9 mouse cellular contexts compared by ENCODE assay signal in the genomic region with DNA sequence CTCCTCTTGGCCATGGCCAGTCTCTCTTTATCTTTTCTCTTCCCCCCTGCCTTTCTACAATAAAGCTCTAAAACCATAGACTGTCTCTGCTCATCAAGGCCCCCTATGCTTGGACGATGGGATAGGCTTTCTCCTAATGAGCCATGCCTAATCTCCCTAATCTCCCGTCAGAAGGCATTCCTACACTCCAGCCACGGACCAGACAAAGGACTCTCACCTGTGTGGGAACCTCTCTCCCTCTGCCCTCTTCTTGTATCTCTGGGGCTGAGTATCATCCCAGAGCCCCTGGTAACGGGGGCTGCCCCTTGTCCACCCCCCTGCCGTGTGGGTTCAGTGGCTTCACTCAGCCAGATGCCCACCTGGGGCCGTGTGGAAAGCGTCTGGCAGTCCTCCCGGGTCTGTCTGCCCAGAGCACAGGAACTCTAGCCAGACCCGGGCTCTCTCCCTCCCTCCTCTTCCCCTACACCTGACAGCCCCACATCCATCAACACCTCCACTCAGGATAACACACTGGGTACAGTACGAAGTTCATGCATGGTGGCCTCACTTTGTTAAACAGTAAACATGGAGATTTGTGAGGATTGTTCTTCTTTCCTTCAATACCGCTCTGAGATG. TPM values are rescaled to one million over a fixed set of nuclear protein-coding genes. Genes with fewer than 3 reads are reported as not detected.
DNase-seq lines count a peak whose midpoint lies in the region; ATAC-seq lines count a peak whose summit lies in the region.
"Had no signal": no experiment of that assay in that cellular context is flagged by ENCODE, and none has a peak within 500 bp of the region (broad histone marks: within the 10 kb centered on the region; RNA-seq: fewer than 3 reads in every experiment).

No protein-coding gene starts in this region.

- no peak for DNase-seq in intestine, embryonic 14.5 days (ENCODE audit: low spot score)
- no peak for DNase-seq in adrenal gland, postnatal 10 days
- DNase-seq in adrenal gland, postnatal 36 days = no peak
- no peak for DNase-seq in spleen, adult 12 weeks (ENCODE audit: low spot score)

- ATAC-seq in intestine, embryonic 14.5 days (replicated peaks; ENCODE audit: low FRiP score, low TSS enrichment, low read depth) = peak; percentile 60
- ATAC-seq in intestine, embryonic 16.5 days = no peak
- ATAC-seq in heart, embryonic 16.5 days (replicated peaks; ENCODE audit: extremely low read depth, insufficient read depth, low FRiP score) = peak; percentile 65
- ATAC-seq in kidney, embryonic 15.5 days (replicated peaks; ENCODE audit: low FRiP score) = peak; percentile 86
- peak; percentile 54 for ATAC-seq in neural tube, embryonic 12.5 days (ENCODE audit: low FRiP score, low read depth)

- WGBS in intestine, embryonic 14.5 days = 11% methylated on average over 11 of the region's 11 CpGs
- 11% methylated on average over 11 of the region's 11 CpGs for WGBS in intestine, embryonic 16.5 days
- WGBS in heart, embryonic 16.5 days = 12% methylated on average over 11 of the region's 11 CpGs
- WGBS in kidney, embryonic 15.5 days = 17% methylated on average over 11 of the region's 11 CpGs
- WGBS in neural tube, embryonic 12.5 days = 24% methylated on average over 11 of the region's 11 CpGs

- H3K27me3 ChIP-seq in intestine, embryonic 14.5 days (replicated peaks; ENCODE audit: control insufficient read depth, insufficient read depth, low read length) = no peaks in the 10 kb centered on the region
- no peaks in the 10 kb centered on the region for H3K27me3 ChIP-seq in intestine, embryonic 16.5 days (replicated peaks; ENCODE audit: control insufficient read depth, insufficient read depth, low read length)
- no peaks in the 10 kb centered on the region for H3K27me3 ChIP-seq in heart, embryonic 16.5 days (ENCODE audit: control insufficient read depth, insufficient read depth, low read length)
- no peaks in the 10 kb centered on the region for H3K27me3 ChIP-seq in kidney, embryonic 15.5 days
- no peaks in the 10 kb centered on the region for H3K27me3 ChIP-seq in neural tube, embryonic 12.5 days (replicated peaks)

- H3K4me2 ChIP-seq in intestine, embryonic 14.5 days (ENCODE audit: low read length) = no peak overlapping the region
- no peak overlapping the region for H3K4me2 ChIP-seq in intestine, embryonic 16.5 days (ENCODE audit: low read depth, low read length)
- H3K4me2 ChIP-seq in heart, embryonic 16.5 days (ENCODE audit: low read depth, low read length) = peak overlapping the region; percentile 51
- H3K4me2 ChIP-seq in kidney, embryonic 15.5 days = peak overlapping the region; percentile 33; the same call in 1 of the 2 replicates
- H3K4me2 ChIP-seq in neural tube, embryonic 12.5 days (replicated peaks) = no peak overlapping the region

- H3K36me3 ChIP-seq in intestine, embryonic 14.5 days (ENCODE audit: control insufficient read depth, insufficient read depth, low read length) = no peaks in the 10 kb centered on the region
- no peaks in the 10 kb centered on the region for H3K36me3 ChIP-seq in intestine, embryonic 16.5 days (ENCODE audit: control insufficient read depth, insufficient read depth, low read length)
- peaks cover 2% of the 10 kb centered on the region; the same call in 1 of the 2 replicates for H3K36me3 ChIP-seq in heart, embryonic 16.5 days (ENCODE audit: control insufficient read depth, insufficient read depth)
- no peaks in the 10 kb centered on the region for H3K36me3 ChIP-seq in kidney, embryonic 15.5 days
- no peaks in the 10 kb centered on the region for H3K36me3 ChIP-seq in neural tube, embryonic 12.5 days

- H3K4me3 ChIP-seq in intestine, embryonic 14.5 days (ENCODE audit: low read depth, low read length) = no peak overlapping the region
- H3K4me3 ChIP-seq in intestine, embryonic 16.5 days (ENCODE audit: low read length) = no peak overlapping the region
- 0 out of 2 replicates have a peak overlapping the region, but pooled peaks have one; percentile 22 for H3K4me3 ChIP-seq in heart, embryonic 16.5 days (ENCODE audit: low read length)
- H3K4me3 ChIP-seq in kidney, embryonic 15.5 days (replicated peaks) = no peak overlapping the region
- no peak overlapping the region for H3K4me3 ChIP-seq in neural tube, embryonic 12.5 days
- H3K4me3 ChIP-seq: left cerebral cortex, adult 2 months had no signal

- H3K4me1 ChIP-seq in intestine, embryonic 14.5 days (replicated peaks; ENCODE audit: control insufficient read depth, insufficient read depth, low read length) = no peaks in the 10 kb centered on the region
- H3K4me1 ChIP-seq in intestine, embryonic 16.5 days (ENCODE audit: control insufficient read depth, insufficient read depth, low read length) = no peaks in the 10 kb centered on the region
- H3K4me1 ChIP-seq in heart, embryonic 16.5 days (ENCODE audit: control insufficient read depth, insufficient read depth, low read length) = peaks cover 4% of the 10 kb centered on the region; the same call in 1 of the 2 replicates
- no peaks in the 10 kb centered on the region for H3K4me1 ChIP-seq in kidney, embryonic 15.5 days
- no peaks in the 10 kb centered on the region for H3K4me1 ChIP-seq in neural tube, embryonic 12.5 days

- no peak overlapping the region for H3K9ac ChIP-seq in intestine, embryonic 14.5 days (ENCODE audit: low read length)
- no peak overlapping the region for H3K9ac ChIP-seq in intestine, embryonic 16.5 days (ENCODE audit: low read depth, low read length)
- no peak overlapping the region; the same call in 1 of the 2 replicates for H3K9ac ChIP-seq in heart, embryonic 16.5 days (ENCODE audit: low read length)
- no peak overlapping the region for H3K9ac ChIP-seq in kidney, embryonic 15.5 days
- no peak overlapping the region for H3K9ac ChIP-seq in neural tube, embryonic 12.5 days

- H3K27ac ChIP-seq in intestine, embryonic 14.5 days (ENCODE audit: low read depth) = no peak overlapping the region
- H3K27ac ChIP-seq in intestine, embryonic 16.5 days (ENCODE audit: low read length) = no peak overlapping the region
- H3K27ac ChIP-seq in heart, embryonic 16.5 days (ENCODE audit: low read length) = no peak overlapping the region
- no peak overlapping the region for H3K27ac ChIP-seq in kidney, embryonic 15.5 days
- no peak overlapping the region for H3K27ac ChIP-seq in neural tube, embryonic 12.5 days
- H3K27ac ChIP-seq: left cerebral cortex, adult 2 months had no signal

- no peaks in the 10 kb centered on the region for H3K9me3 ChIP-seq in intestine, embryonic 14.5 days (ENCODE audit: control insufficient read depth, low read length)
- H3K9me3 ChIP-seq in intestine, embryonic 16.5 days (ENCODE audit: control insufficient read depth, low read length) = no peaks in the 10 kb centered on the region
- H3K9me3 ChIP-seq in heart, embryonic 16.5 days (replicated peaks; ENCODE audit: control insufficient read depth, low read length) = no peaks in the 10 kb centered on the region
- no peaks in the 10 kb centered on the region for H3K9me3 ChIP-seq in kidney, embryonic 15.5 days (replicated peaks)
- no peaks in the 10 kb centered on the region for H3K9me3 ChIP-seq in neural tube, embryonic 12.5 days

RNA-seq across cellular contexts. Expression of gene D1Ertd622e, which starts 37.2 kb away (rescaled TPM):
- polyA plus RNA-seq in intestine, embryonic 14.5 days (2014; fragmentation: Nextera tagmentation; extraction: Ambion mirVana) = 19.6 and 19.8 TPM in 2 replicates
- 17.8 and 20.5 TPM in 2 replicates for polyA plus RNA-seq in intestine, embryonic 16.5 days (2015; fragmentation: Nextera tagmentation; extraction: Ambion mirVana)
- 11.5 and 13.5 TPM in 2 replicates for polyA plus RNA-seq in heart, embryonic 16.5 days (2015; fragmentation: Nextera tagmentation; extraction: Ambion mirVana)
- 23.2 and 25.7 TPM in 2 replicates for polyA plus RNA-seq in kidney, embryonic 15.5 days (2015; fragmentation: Nextera tagmentation; extraction: Ambion mirVana)
- 28.3 and 32.8 TPM in 2 replicates for polyA plus RNA-seq in neural tube, embryonic 12.5 days (2016; fragmentation: Nextera tagmentation; extraction: Ambion mirVana)
- total RNA-seq in adrenal gland, postnatal 10 days (2021) = 10 to 100 TPM; 18.1 to 18.2 TPM
- total RNA-seq in adrenal gland, postnatal 36 days (2021) = 10 to 100 TPM; 14.6 to 18.0 TPM

Comparison
In these comparisons a context has a peak if more than half of its experiments do, and no peak if none do; other contexts are left out.
1. H3K4me2 ChIP-seq: peak in heart, embryonic 16.5 days (single experiment) and kidney, embryonic 15.5 days (single experiment); none in intestine, embryonic 14.5 days (single experiment), intestine, embryonic 16.5 days (single experiment) and neural tube, embryonic 12.5 days (single experiment).